Mouse (Mus musculus) neural tube, embryonic 14.5 days (tissue): ENCODE data around the gene Wdr48. TPM values are rescaled to one million over a fixed set of nuclear protein-coding genes. Genes with fewer than 3 reads are reported as not detected.

ENCODE experiments used
- ATAC-seq: fragments of 200-750 bp; cut with Nextera tagmentation; 2 replicates; pipeline ENCODE4 v1.8.0; 2017; ENCODE audit warnings: low read depth, mild to moderate bottlenecking, moderate TSS enrichment, moderate library complexity
- H3K27ac ChIP-seq: fragments of 300-500 bp; sonication (generic); 2 replicates; pipeline ENCODE4 v1.5.1; 2014; ENCODE audit warnings: low read depth, mild to moderate bottlenecking, control low read depth, low read length, moderate library complexity, mixed read lengths
- H3K27me3 ChIP-seq: fragments of 300-500 bp; sonication (generic); 2 replicates; pipeline ENCODE4 v1.6.1; 2014; ENCODE audit warnings: low read length; ENCODE audit not compliant: control insufficient read depth, insufficient read depth
- H3K36me3 ChIP-seq: fragments of 300-500 bp; sonication (generic); 2 replicates; pipeline ENCODE4 v1.6.1; 2014; ENCODE audit warnings: low read length, mixed read lengths; ENCODE audit not compliant: control insufficient read depth, insufficient read depth
- H3K4me1 ChIP-seq: fragments of 300-500 bp; sonication (generic); 2 replicates; pipeline ENCODE4 v1.6.1; 2014; ENCODE audit warnings: low read length; ENCODE audit not compliant: control insufficient read depth, insufficient read depth
- H3K4me2 ChIP-seq: fragments of 300-500 bp; sonication (generic); 2 replicates; pipeline ENCODE4 v1.6.1; 2014; ENCODE audit warnings: mild to moderate bottlenecking, low read depth, low read length, control low read depth
- H3K4me3 ChIP-seq: fragments of 300-500 bp; sonication (generic); 2 replicates; pipeline ENCODE4 v1.5.1; 2014; ENCODE audit warnings: low read depth, low read length, control low read depth, mixed read lengths
- H3K9ac ChIP-seq: fragments of 300-500 bp; sonication (generic); replicated peaks from 2 replicates; pipeline ENCODE4 v1.6.1; 2014; ENCODE audit warnings: low read depth, mild to moderate bottlenecking, control low read depth, low read length, mixed read lengths
- H3K9me3 ChIP-seq: fragments of 300-500 bp; sonication (generic); 2 replicates; pipeline ENCODE4 v1.6.1; 2016; ENCODE audit warnings: low read length; ENCODE audit not compliant: control insufficient read depth
- WGBS: fragments of 180-500 bp; shearing (Covaris S2); extraction: QIAGEN DNeasy Blood & Tissue Kit; methylation state at CpG from one replicate; pipeline ENCODE4 v1.1.7; 2014; 5-methylcytosine and 5-hydroxymethylcytosine counted together
- polyA plus RNA-seq: library from polyadenylated mRNA; unstranded; fragments of >200 nt; fragmentation: Nextera tagmentation; extraction: Ambion mirVana; gene quantifications from 2 replicates; pipeline ENCODE4 v1.2.1, GENCODE M21; 2014

Wdr48 gene
- polyA plus RNA-seq, 1 experiment from 2014 or later, result 68.5 TPM

- no peak overlapping the region for H3K9ac ChIP-seq
- H3K4me3 ChIP-seq, result no peak overlapping the region
- peaks cover 6% of the 10 kb centered on the region; the same call in 1 of the 2 replicates for H3K4me1 ChIP-seq
- H3K9me3 ChIP-seq, result no peaks in the 10 kb centered on the region
- H3K27ac ChIP-seq, result no peak overlapping the region
- no peak for ATAC-seq
- H3K36me3 ChIP-seq, result no peaks in the 10 kb centered on the region
- H3K27me3 ChIP-seq, result no peaks in the 10 kb centered on the region
- no peak overlapping the region for H3K4me2 ChIP-seq
- 66% methylated on average over 4 of the region's 4 CpGs for WGBS
Observed at GRCm38 (mm10) chr9:119938496-119938895, 43.8 kb downstream of the Wdr48 start.

- Histone ChIP-seq H3K9ac (no peak overlapping the region), H3K27ac (no peak overlapping the region), H3K4me1 (peaks cover 6% of the 10 kb centered on the region; the same call in 1 of the 2 replicates), H3K36me3 (no peaks in the 10 kb centered on the region), H3K9me3 (no peaks in the 10 kb centered on the region), H3K4me2 (no peak overlapping the region), H3K27me3 (no peaks in the 10 kb centered on the region), H3K4me3 (no peak overlapping the region)
- WGBS, result 86% methylated on average over 10 of the region's 10 CpGs
- ATAC-seq, result no peak
Observed at GRCm38 (mm10) chr9:119939646-119940045, 45.0 kb downstream of the Wdr48 start.

- no peak for ATAC-seq
- H3K36me3 ChIP-seq, result no peaks in the 10 kb centered on the region
- H3K27ac ChIP-seq, result no peak overlapping the region
- H3K27me3 ChIP-seq, result no peaks in the 10 kb centered on the region
- no peak overlapping the region for H3K4me2 ChIP-seq
- H3K9me3 ChIP-seq, result no peaks in the 10 kb centered on the region
- H3K9ac ChIP-seq, result no peak overlapping the region
- H3K4me3 ChIP-seq, result no peak overlapping the region
- 83% methylated on average over 5 of the region's 5 CpGs for whole genome bisulfite sequencing
- H3K4me1 ChIP-seq, result peaks cover 3% of the 10 kb centered on the region; the same call in 1 of the 2 replicates
Observed at GRCm38 (mm10) chr9:119941407-119941806, 46.7 kb downstream of the Wdr48 start.

GRCm38 (mm10) chr9:119941861-119942260 is 47.2 kb downstream of the Wdr48 start:
- no peaks in the 10 kb centered on the region for H3K4me1 ChIP-seq
- no peak for ATAC-seq
- no peak overlapping the region for H3K4me2 ChIP-seq
- no peak overlapping the region for H3K27ac ChIP-seq
- H3K36me3 ChIP-seq, result no peaks in the 10 kb centered on the region
- no peaks in the 10 kb centered on the region for H3K9me3 ChIP-seq
- WGBS, result 87% methylated on average over 14 of the region's 14 CpGs
- no peaks in the 10 kb centered on the region for H3K27me3 ChIP-seq
- no peak overlapping the region for H3K4me3 ChIP-seq
- H3K9ac ChIP-seq, result no peak overlapping the region

- ATAC-seq, result no peak
- no peaks in the 10 kb centered on the region for H3K36me3 ChIP-seq
- H3K9ac ChIP-seq, result no peak overlapping the region
- no peaks in the 10 kb centered on the region for H3K4me1 ChIP-seq
- no peaks in the 10 kb centered on the region for H3K27me3 ChIP-seq
- no peaks in the 10 kb centered on the region for H3K9me3 ChIP-seq
- no peak overlapping the region for H3K4me2 ChIP-seq
- H3K4me3 ChIP-seq, result no peak overlapping the region
- no peak overlapping the region for H3K27ac ChIP-seq
- WGBS, result 86% methylated on average over 1 of the region's 1 CpGs
Observed at GRCm38 (mm10) chr9:119943326-119943725, 48.6 kb downstream of the Wdr48 start.

GRCm38 (mm10) chr9:119945173-119945900 is 50.7 kb downstream of the Wdr48 start:
- H3K4me2 ChIP-seq, result no peak overlapping the region
- no peaks in the 10 kb centered on the region for H3K36me3 ChIP-seq
- 75% methylated on average over 12 of the region's 12 CpGs for WGBS
- H3K9ac ChIP-seq, result no peak overlapping the region
- no peak overlapping the region for H3K27ac ChIP-seq
- H3K4me3 ChIP-seq, result no peak overlapping the region
- no peaks in the 10 kb centered on the region for H3K4me1 ChIP-seq
- H3K9me3 ChIP-seq, result no peaks in the 10 kb centered on the region
- no peak for ATAC-seq
- no peaks in the 10 kb centered on the region for H3K27me3 ChIP-seq

- Histone ChIP-seq H3K4me3 (no peak overlapping the region), H3K36me3 (no peaks in the 10 kb centered on the region), H3K9me3 (no peaks in the 10 kb centered on the region), H3K4me1 (no peaks in the 10 kb centered on the region), H3K27me3 (no peaks in the 10 kb centered on the region), H3K9ac (no peak overlapping the region), H3K27ac (no peak overlapping the region), H3K4me2 (no peak overlapping the region)
- WGBS, result 64% methylated on average over 3 of the region's 3 CpGs
- ATAC-seq, result no peak
Observed at GRCm38 (mm10) chr9:119948804-119949203, 54.1 kb downstream of the Wdr48 start.

- no peak overlapping the region for H3K4me3 ChIP-seq
- H3K4me1 ChIP-seq, result no peaks in the 10 kb centered on the region
- H3K9ac ChIP-seq, result no peak overlapping the region
- H3K27me3 ChIP-seq, result no peaks in the 10 kb centered on the region
- ATAC-seq, result no peak
- H3K27ac ChIP-seq, result no peak overlapping the region
- H3K36me3 ChIP-seq, result no peaks in the 10 kb centered on the region
- 59% methylated on average over 6 of the region's 6 CpGs for WGBS
- H3K4me2 ChIP-seq, result no peak overlapping the region
- no peaks in the 10 kb centered on the region for H3K9me3 ChIP-seq
Observed at GRCm38 (mm10) chr9:119950434-119950833, 55.8 kb downstream of the Wdr48 start.

GRCm38 (mm10) chr9:119951388-119951787 is 56.7 kb downstream of the Wdr48 start:
- 90% methylated on average over 9 of the region's 9 CpGs for WGBS
- H3K4me1 ChIP-seq, result no peaks in the 10 kb centered on the region
- H3K9me3 ChIP-seq, result no peaks in the 10 kb centered on the region
- H3K27me3 ChIP-seq, result no peaks in the 10 kb centered on the region
- H3K4me3 ChIP-seq, result no peak overlapping the region
- no peak overlapping the region for H3K4me2 ChIP-seq
- no peak for ATAC-seq
- no peak overlapping the region for H3K9ac ChIP-seq
- no peak overlapping the region for H3K27ac ChIP-seq
- H3K36me3 ChIP-seq, result no peaks in the 10 kb centered on the region
